Mouse (Mus musculus): ENCODE results near the gene Usp3. TPM values are rescaled to one million over a fixed set of nuclear protein-coding genes. Genes with fewer than 3 reads are reported as not detected.
A peak's percentile ranks its signal among the peaks of the same experiment; 100 is the strongest.

The Usp3 gene
- 19.0 and 24.4 TPM in 2 replicates for total RNA-seq (2012; rRNA removed)
- total RNA-seq (2014; rRNA removed), result 36.6 and 40.8 TPM in 2 replicates
- 39.5 and 50.9 TPM in 2 replicates for polyA plus RNA-seq (2012; ENCODE audit: insufficient read length, low read depth)

- H3K4me3 ChIP-seq (replicated peaks in 1 of 3; ENCODE audit: low read depth in 2 of 3, low read length in 2 of 3, poor library complexity in 1 of 3), result peak within 1 kb of the TSS; percentile 70 to 91 (median 80)
- dilution Hi-C loops (cut with MboI; ENCODE audit: extremely low pct_ligation_motif_present, extremely low pct_unique_long_range_greater_than_20kb, low sequenced_read_pairs) (no loop called here), in situ Hi-C loops (cut with MboI; ENCODE audit: low pct_ligation_motif_present, low pct_unique_long_range_greater_than_20kb, low sequenced_read_pairs) (no loop called here)
- peak within 1 kb of the TSS; percentile 95 for H3K9ac ChIP-seq (ENCODE audit: insufficient read depth, low read depth)
- H3K27ac ChIP-seq (ENCODE audit: insufficient read depth, low read depth), result peak within 1 kb of the TSS; percentile 95
- H3K79me2 ChIP-seq (replicated peaks; ENCODE audit: control insufficient read depth, extremely low read depth, insufficient read depth, poor library complexity, severe bottlenecking), result peaks cover 33% of the 10 kb centered on the region
- peak within 1 kb of the TSS; percentile 99 for H3K4me2 ChIP-seq (ENCODE audit: insufficient read depth, low read depth, poor library complexity, severe bottlenecking)
- no peaks in the 10 kb centered on the region for H3K9me3 ChIP-seq (replicated peaks; ENCODE audit: low read length)
- H3K36me3 ChIP-seq (replicated peaks in 1 of 2; ENCODE audit: control insufficient read depth in 1 of 2, insufficient read depth in 1 of 2, low read length in 1 of 2), result no peaks in the 10 kb centered on the region
- DNase-seq (ENCODE audit: extremely low read depth), result peak; percentile 93
- peaks cover 11 to 62% of the 10 kb centered on the region in 2 experiments for H3K4me1 ChIP-seq (ENCODE audit: control insufficient read depth in 1 of 2, insufficient read depth in 2 of 2)
- H3K27me3 ChIP-seq (replicated peaks), result no peaks in the 10 kb centered on the region
- no peak for TF ChIP-seq ZC3H11A (IDR thresholded peaks at IDR 0.05; ENCODE audit: low read depth, low read length)
- TF ChIP-seq E2F4 (IDR thresholded peaks at IDR 0.05; ENCODE audit: insufficient replicate concordance, low read depth, low read length), result no peak
- TF ChIP-seq CHD2 (IDR thresholded peaks at IDR 0.05; ENCODE audit: low read length), result 0 out of 2 replicates have a peak, but pooled peaks have one; percentile 41
- no peak for TF ChIP-seq KAT2A (IDR thresholded peaks at IDR 0.05; ENCODE audit: insufficient replicate concordance, low read length)
- TF ChIP-seq ZNF384 (IDR thresholded peaks at IDR 0.05; ENCODE audit: low read depth, low read length), result no peak
- peak; percentile 70; the same call in 1 of the 2 replicates for TF ChIP-seq IRF4 (IDR thresholded peaks at IDR 0.05; ENCODE audit: low read depth, low read length)
- TF ChIP-seq POLR2AphosphoS2 (IDR thresholded peaks at IDR 0.05; ENCODE audit: low read depth, low read length), result 0 out of 2 replicates have a peak, but pooled peaks have one; percentile 42
- TF ChIP-seq EP300 (IDR thresholded peaks at IDR 0.05; ENCODE audit: low read length), result no peak
- no peak for TF ChIP-seq CTCF (conservative IDR thresholded peaks at IDR 0.05 in 1 of 2, IDR thresholded peaks at IDR 0.05 in 1 of 2; ENCODE audit: low read depth in 2 of 2, low read length in 2 of 2)
- TF ChIP-seq UBTF (IDR thresholded peaks at IDR 0.05; ENCODE audit: low read depth, low read length), result peak; percentile 96
- no peak for TF ChIP-seq GABPA (IDR thresholded peaks at IDR 0.05; ENCODE audit: insufficient replicate concordance, low read depth, low read length)
- 0 out of 2 replicates have a peak, but pooled peaks have one; percentile 80 for TF ChIP-seq RCOR1 (conservative IDR thresholded peaks at IDR 0.05; ENCODE audit: low read depth, low read length)
- peak; percentile 23 for TF ChIP-seq MAZ (IDR thresholded peaks at IDR 0.05; ENCODE audit: low read depth, low read length)
- TF ChIP-seq MAFK (IDR thresholded peaks at IDR 0.05; ENCODE audit: insufficient replicate concordance, low read length), result no peak; the same call in 1 of the 2 replicates
- peak; percentile 95 for TF ChIP-seq SIN3A (IDR thresholded peaks at IDR 0.05; ENCODE audit: low read length)
- peak; percentile 22; the same call in 1 of the 2 replicates for TF ChIP-seq TBP (conservative IDR thresholded peaks at IDR 0.05; ENCODE audit: low read depth, low read length)
- peak; percentile 91 for TF ChIP-seq BHLHE40 (IDR thresholded peaks at IDR 0.05; ENCODE audit: low read depth, low read length)
- peak; percentile 76 for TF ChIP-seq ZMIZ1 (IDR thresholded peaks at IDR 0.05; ENCODE audit: low read depth, low read length)
- TF ChIP-seq RAD21 (IDR thresholded peaks at IDR 0.05; ENCODE audit: low read depth, low read length), result no peak
- TF ChIP-seq CHD1 (IDR thresholded peaks at IDR 0.05; ENCODE audit: low read depth, low read length), result no peak
- TF ChIP-seq PAX5 (IDR thresholded peaks at IDR 0.05; ENCODE audit: low read length), result no peak
- TF ChIP-seq MAX (IDR thresholded peaks at IDR 0.05; ENCODE audit: low read length), result peak; percentile 51
- TF ChIP-seq TCF12 (IDR thresholded peaks at IDR 0.05; ENCODE audit: low read depth, low read length), result peak; percentile 64
- TF ChIP-seq MEF2A (IDR thresholded peaks at IDR 0.05; ENCODE audit: borderline replicate concordance, low read depth, low read length), result peak; percentile 32; the same call in 1 of the 2 replicates
- TF ChIP-seq SMC3 (IDR thresholded peaks at IDR 0.05; ENCODE audit: low read depth, low read length), result no peak
- TF ChIP-seq USF1 (IDR thresholded peaks at IDR 0.05; ENCODE audit: low read depth, low read length), result no peak
- peak; percentile 73 for TF ChIP-seq HCFC1 (IDR thresholded peaks at IDR 0.05; ENCODE audit: low read depth, low read length)
- TF ChIP-seq ETS1 (conservative IDR thresholded peaks at IDR 0.05; ENCODE audit: low read depth, low read length), result peak; percentile 33; the same call in 1 of the 2 replicates
- no peak for TF ChIP-seq ZKSCAN1 (IDR thresholded peaks at IDR 0.05; ENCODE audit: borderline replicate concordance, low read depth, low read length)
- TF ChIP-seq NRF1 (IDR thresholded peaks at IDR 0.05; ENCODE audit: low read depth, low read length), result peak; percentile 20; the same call in 1 of the 2 replicates
- TF ChIP-seq USF2 (conservative IDR thresholded peaks at IDR 0.05; ENCODE audit: low read depth, low read length), result no peak
- peak; percentile 94 for TF ChIP-seq ELF1 (IDR thresholded peaks at IDR 0.05; ENCODE audit: low read depth, low read length)
- TF ChIP-seq JUND (conservative IDR thresholded peaks at IDR 0.05; ENCODE audit: low read depth, low read length), result no peak
- TF ChIP-seq MXI1 (IDR thresholded peaks at IDR 0.05; ENCODE audit: low read depth, low read length), result peak; percentile 73
- TF ChIP-seq NELFE (IDR thresholded peaks at IDR 0.05; ENCODE audit: low read depth, low read length), result peak; percentile 50
- no peak for TF ChIP-seq JUN (IDR thresholded peaks at IDR 0.05; ENCODE audit: insufficient read depth, low read depth, low read length)
- no peak for TF ChIP-seq MYC (IDR thresholded peaks at IDR 0.05; ENCODE audit: low read depth, low read length)
These were observed at the start of gene Usp3 for GRCm38 (mm10) chr9:66592708-66593612. Usp3 (minus strand) TSS chr9:66593142.

All from CH12.LX (cell line).